Mouse (Mus musculus) erythroblast, embryonic 14.5 days (primary cell): ENCODE measurements at regions not wholly inside any gene's neighbourhood (a gene's known extent, or its start where the extent isn't known, plus 50 kb on each side); places are given as distances from the start of the nearest gene placed in this dataset.

Experiments used
- GATA1 ChIP-seq: IDR thresholded peaks from 2 replicates; pipeline ENCODE4 v1.6.1; 2012; ENCODE audit warnings: low read length, inconsistent platforms, mixed read lengths
- TAL1 ChIP-seq: IDR thresholded peaks from 3 replicates; pipeline ENCODE4 v1.6.1; 2012; ENCODE audit warnings: low read length, inconsistent platforms, mixed read lengths

GRCm38 (mm10) chr9:47444752-47445151 lies 85.2 kb upstream of the Cadm1 start:
- TF ChIP-seq GATA1: no peak
- no peak for TF ChIP-seq TAL1
